Mouse (Mus musculus): ENCODE results near the gene Ppp2ca. TPM values are rescaled to one million over a fixed set of nuclear protein-coding genes. Genes with fewer than 3 reads are reported as not detected.

Ppp2ca gene
- polyA plus RNA-seq, 1 experiment from 2014 or later = 63.8 TPM

- Histone ChIP-seq H3K27ac (replicated peaks) (peak overlapping the region; percentile 79), H3K36me3 (ENCODE audit: control insufficient read depth, insufficient read depth, low read length) (no peaks in the 10 kb centered on the region), H3K9me3 (ENCODE audit: control insufficient read depth, low read length) (no peaks in the 10 kb centered on the region), H3K27me3 (ENCODE audit: control insufficient read depth, insufficient read depth, low read length) (no peaks in the 10 kb centered on the region), H3K4me3 (ENCODE audit: low read depth, low read length) (no peak overlapping the region), H3K4me1 (replicated peaks; ENCODE audit: control insufficient read depth, insufficient read depth) (0 out of 2 replicates have a peak, but pooled peaks cover 9% of the 10 kb centered on the region), H3K9ac (ENCODE audit: low read length) (peak overlapping the region; percentile 50; the same call in 1 of the 2 replicates), H3K4me2 (replicated peaks; ENCODE audit: low read depth) (peak overlapping the region; percentile 34)
- DNase-seq (ENCODE audit: low spot score) = no peak
- TF ChIP-seq CTCF (IDR thresholded peaks at IDR 0.05; ENCODE audit: low read depth) = no peak
- no peak for TF ChIP-seq EP300 (optimal IDR thresholded peaks at IDR 0.05)
- WGBS = 13% methylated on average over 9 of the region's 9 CpGs
- ATAC-seq (ENCODE audit: low FRiP score, low TSS enrichment) = no peak
These were observed 12.1 kb upstream of the Ppp2ca start for GRCm38 (mm10) chr11:52086204-52086864.

GRCm38 (mm10) chr11:52089291-52089690, 9.2 kb upstream of the Ppp2ca start:
- WGBS = 25% methylated on average over 8 of the region's 8 CpGs
- Histone ChIP-seq H3K27ac (replicated peaks) (peak overlapping the region; percentile 45; the same call in 1 of the 2 replicates), H3K9ac (ENCODE audit: low read length) (no peak overlapping the region), H3K4me2 (replicated peaks; ENCODE audit: low read depth) (no peak overlapping the region), H3K4me1 (replicated peaks; ENCODE audit: control insufficient read depth, insufficient read depth) (0 out of 2 replicates have a peak, but pooled peaks cover 9% of the 10 kb centered on the region), H3K36me3 (ENCODE audit: control insufficient read depth, insufficient read depth, low read length) (no peaks in the 10 kb centered on the region), H3K9me3 (ENCODE audit: control insufficient read depth, low read length) (no peaks in the 10 kb centered on the region), H3K4me3 (ENCODE audit: low read depth, low read length) (no peak overlapping the region), H3K27me3 (ENCODE audit: control insufficient read depth, insufficient read depth, low read length) (no peaks in the 10 kb centered on the region)
- peak; percentile 23 for DNase-seq (ENCODE audit: low spot score)
- peak; percentile 14; the same call in 1 of the 2 replicates for ATAC-seq (ENCODE audit: low FRiP score, low TSS enrichment)
- TF ChIP-seq CTCF (IDR thresholded peaks at IDR 0.05; ENCODE audit: low read depth) (no peak), EP300 (optimal IDR thresholded peaks at IDR 0.05) (no peak)

- 87% methylated on average over 9 of the region's 9 CpGs for WGBS
- TF ChIP-seq CTCF (IDR thresholded peaks at IDR 0.05; ENCODE audit: low read depth) = no peak
- TF ChIP-seq EP300 (optimal IDR thresholded peaks at IDR 0.05) = no peak
- ATAC-seq (ENCODE audit: low FRiP score, low TSS enrichment) = no peak
These were observed 7.2 kb upstream of the Ppp2ca start for GRCm38 (mm10) chr11:52091261-52091660.

GRCm38 (mm10) chr11:52094568-52094967, 3.9 kb upstream of the Ppp2ca start:
- ATAC-seq (ENCODE audit: low FRiP score, low TSS enrichment) = peak; percentile 51
- DNase-seq (ENCODE audit: low spot score) = peak; percentile 69

More at GRCm38 (mm10) chr11:52091261-52091660, 7.2 kb upstream of the Ppp2ca start:
- H3K27me3 ChIP-seq (ENCODE audit: control insufficient read depth, insufficient read depth, low read length) = no peaks in the 10 kb centered on the region
- H3K4me3 ChIP-seq (ENCODE audit: low read depth, low read length) = no peak overlapping the region
- no peak overlapping the region for H3K27ac ChIP-seq (replicated peaks)
- DNase-seq (ENCODE audit: low spot score) = no peak
- 0 out of 2 replicates have a peak, but pooled peaks cover 7% of the 10 kb centered on the region for H3K4me1 ChIP-seq (replicated peaks; ENCODE audit: control insufficient read depth, insufficient read depth)
- H3K9ac ChIP-seq (ENCODE audit: low read length) = no peak overlapping the region
- H3K36me3 ChIP-seq (ENCODE audit: control insufficient read depth, insufficient read depth, low read length) = no peaks in the 10 kb centered on the region
- H3K4me2 ChIP-seq (replicated peaks; ENCODE audit: low read depth) = no peak overlapping the region
- H3K9me3 ChIP-seq (ENCODE audit: control insufficient read depth, low read length) = no peaks in the 10 kb centered on the region

GRCm38 (mm10) chr11:52097016-52097415, 1.5 kb upstream of the Ppp2ca start:
- H3K27ac ChIP-seq (replicated peaks) = peak overlapping the region; percentile 100

More at GRCm38 (mm10) chr11:52094568-52094967, 3.9 kb upstream of the Ppp2ca start:
- Histone ChIP-seq H3K27me3 (ENCODE audit: control insufficient read depth, insufficient read depth, low read length) (no peaks in the 10 kb centered on the region), H3K4me2 (replicated peaks; ENCODE audit: low read depth) (no peak overlapping the region), H3K4me1 (replicated peaks; ENCODE audit: control insufficient read depth, insufficient read depth) (no peaks in the 10 kb centered on the region; the same call in 1 of the 2 replicates), H3K36me3 (ENCODE audit: control insufficient read depth, insufficient read depth, low read length) (no peaks in the 10 kb centered on the region), H3K9me3 (ENCODE audit: control insufficient read depth, low read length) (no peaks in the 10 kb centered on the region), H3K4me3 (ENCODE audit: low read depth, low read length) (no peak overlapping the region), H3K9ac (ENCODE audit: low read length) (no peak overlapping the region), H3K27ac (replicated peaks) (peak overlapping the region; percentile 74)
- WGBS = 56% methylated on average over 5 of the region's 5 CpGs
- TF ChIP-seq EP300 (optimal IDR thresholded peaks at IDR 0.05) = no peak
- no peak for TF ChIP-seq CTCF (IDR thresholded peaks at IDR 0.05; ENCODE audit: low read depth)

GRCm38 (mm10) chr11:52097596-52097995, 885 bp upstream of the Ppp2ca start:
- Histone ChIP-seq H3K27me3 (ENCODE audit: control insufficient read depth, insufficient read depth, low read length) (no peaks in the 10 kb centered on the region), H3K9me3 (ENCODE audit: control insufficient read depth, low read length) (no peaks in the 10 kb centered on the region), H3K4me3 (ENCODE audit: low read depth, low read length) (no peak overlapping the region), H3K27ac (replicated peaks) (peak overlapping the region; percentile 100), H3K4me2 (replicated peaks; ENCODE audit: low read depth) (no peak overlapping the region), H3K36me3 (ENCODE audit: control insufficient read depth, insufficient read depth, low read length) (no peaks in the 10 kb centered on the region), H3K4me1 (replicated peaks; ENCODE audit: control insufficient read depth, insufficient read depth) (peaks cover 7% of the 10 kb centered on the region; the same call in 1 of the 2 replicates), H3K9ac (ENCODE audit: low read length) (no peak overlapping the region)
- DNase-seq (ENCODE audit: low spot score) = no peak
- WGBS = 64% methylated on average over 2 of the region's 2 CpGs
- TF ChIP-seq CTCF (IDR thresholded peaks at IDR 0.05; ENCODE audit: low read depth) (no peak), EP300 (optimal IDR thresholded peaks at IDR 0.05) (no peak)
- ATAC-seq (ENCODE audit: low FRiP score, low TSS enrichment) = no peak

More at GRCm38 (mm10) chr11:52097016-52097415, 1.5 kb upstream of the Ppp2ca start:
- Histone ChIP-seq H3K27me3 (ENCODE audit: control insufficient read depth, insufficient read depth, low read length) (no peaks in the 10 kb centered on the region), H3K4me3 (ENCODE audit: low read depth, low read length) (no peak overlapping the region), H3K4me1 (replicated peaks; ENCODE audit: control insufficient read depth, insufficient read depth) (peaks cover 5% of the 10 kb centered on the region; the same call in 1 of the 2 replicates), H3K36me3 (ENCODE audit: control insufficient read depth, insufficient read depth, low read length) (no peaks in the 10 kb centered on the region), H3K4me2 (replicated peaks; ENCODE audit: low read depth) (no peak overlapping the region), H3K9ac (ENCODE audit: low read length) (no peak overlapping the region), H3K9me3 (ENCODE audit: control insufficient read depth, low read length) (no peaks in the 10 kb centered on the region)
- DNase-seq (ENCODE audit: low spot score) (no peak), ATAC-seq (ENCODE audit: low FRiP score, low TSS enrichment) (no peak)
- TF ChIP-seq CTCF (IDR thresholded peaks at IDR 0.05; ENCODE audit: low read depth) = no peak
- TF ChIP-seq EP300 (optimal IDR thresholded peaks at IDR 0.05) = no peak
- 70% methylated on average over 3 of the region's 3 CpGs for whole genome bisulfite sequencing

All from stomach, postnatal 0 days (tissue).